ENCODE assay signal across 20 mouse cellular contexts in the genomic region with DNA sequence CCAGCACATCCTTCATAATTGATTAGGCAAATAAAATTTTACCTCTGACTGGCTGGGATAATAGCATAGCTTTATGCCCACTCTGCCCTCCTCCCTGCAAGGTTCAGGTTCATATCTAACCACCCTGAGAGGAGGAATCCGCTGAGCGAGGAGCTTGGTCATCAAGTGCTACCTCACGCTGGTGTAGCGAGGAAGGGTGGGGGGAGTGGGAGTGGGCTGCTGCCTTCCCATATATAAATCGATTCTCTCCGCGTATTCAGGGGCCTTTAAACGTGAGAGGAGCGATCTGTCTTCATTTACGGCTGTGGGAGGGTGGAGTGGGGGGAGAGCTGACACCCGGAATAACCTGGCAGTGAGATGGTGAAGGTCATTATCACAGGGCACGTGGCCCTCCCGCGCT. TPM values are rescaled to one million over a fixed set of nuclear protein-coding genes. Genes with fewer than 3 reads are reported as not detected.
"Had no signal": no experiment of that assay in that cellular context is flagged by ENCODE, and none has a peak within 500 bp of the region (broad histone marks: within the 10 kb centered on the region; RNA-seq: fewer than 3 reads in every experiment).

No protein-coding gene starts in this region.

- H3K9ac ChIP-seq: limb, embryonic 12.5 days; limb, embryonic 15.5 days; liver, embryonic 14.5 days; liver, postnatal 0 days; lung, embryonic 14.5 days; midbrain, embryonic 13.5 days; neural tube, embryonic 12.5 days; stomach, embryonic 15.5 days had no signal

- H3K36me3 ChIP-seq: limb, embryonic 12.5 days; limb, embryonic 15.5 days; midbrain, embryonic 13.5 days; neural tube, embryonic 12.5 days; stomach, embryonic 15.5 days had no signal

- H3K4me1 ChIP-seq: limb, embryonic 15.5 days; midbrain, embryonic 13.5 days; stomach, embryonic 15.5 days had no signal

- DNase-seq: kidney, adult 18-20 months; kidney, adult 9 months; kidney, postnatal 14 days; kidney, postnatal 4 days; left cerebral cortex, postnatal 4 days; liver, postnatal 0 days; lung, embryonic 14.5 days; lung, postnatal 36 days; right cerebral cortex, adult 18-20 months; right cerebral cortex, postnatal 14 days; right cerebral cortex, postnatal 4 days; thymus, postnatal 25 days had no signal

- H3K4me3 ChIP-seq: limb, embryonic 12.5 days; limb, embryonic 15.5 days; midbrain, embryonic 13.5 days; neural tube, embryonic 12.5 days; stomach, embryonic 15.5 days had no signal

- H3K4me2 ChIP-seq: limb, embryonic 12.5 days; limb, embryonic 15.5 days; liver, embryonic 11.5 days; lung, embryonic 14.5 days; midbrain, embryonic 13.5 days; neural tube, embryonic 12.5 days; stomach, embryonic 15.5 days had no signal

- ATAC-seq: liver, postnatal 0 days; lung, postnatal 0 days; midbrain, embryonic 13.5 days had no signal

- H3K27ac ChIP-seq: limb, embryonic 12.5 days; limb, embryonic 15.5 days; liver, embryonic 14.5 days; midbrain, embryonic 13.5 days; neural tube, embryonic 12.5 days; stomach, embryonic 15.5 days had no signal

- H3K9me3 ChIP-seq: limb, embryonic 12.5 days; limb, embryonic 15.5 days; midbrain, embryonic 13.5 days; neural tube, embryonic 12.5 days; stomach, embryonic 15.5 days had no signal

- H3K27me3 ChIP-seq: limb, embryonic 12.5 days; midbrain, embryonic 13.5 days; neural tube, embryonic 12.5 days; stomach, embryonic 15.5 days had no signal

RNA-seq across cellular contexts. Expression of a gene that starts 47.9 kb away (rescaled TPM):
- polyA plus RNA-seq: liver, postnatal 0 days; lung, embryonic 14.5 days had no signal
